Mouse (Mus musculus) midbrain, postnatal 0 days (tissue): Measurements from ENCODE around the gene Rgs3. TPM values are rescaled to one million over a fixed set of nuclear protein-coding genes. Genes with fewer than 3 reads are reported as not detected.
A peak's percentile ranks its signal among the peaks of the same experiment; 100 is the strongest.
"Not testable (repeated sequence)": the region's sequence is repeated elsewhere in the genome, so short reads cannot be mapped to it uniquely, and the experiment has no call there.

Source experiments
- ATAC-seq: fragments of 200-750 bp; cut with Nextera tagmentation; 2 replicates; pipeline ENCODE4 v1.8.0; 2017; ENCODE audit warnings: moderate number of reproducible peaks, mild to moderate bottlenecking, moderate TSS enrichment, moderate library complexity; ENCODE audit not compliant: low FRiP score
- DNase-seq: peaks from one replicate; pipeline ENCODE4 v3.0.0-alpha.2; 2015; ENCODE audit warnings: low spot score
- H3K27ac ChIP-seq: fragments of 300-500 bp; sonication (generic); 2 replicates; pipeline ENCODE4 v1.5.1; 2014; ENCODE audit warnings: low read depth, mild to moderate bottlenecking, low read length, mixed read lengths
- H3K27me3 ChIP-seq: fragments of 300-500 bp; sonication (generic); 2 replicates; pipeline ENCODE4 v1.6.1; 2014; ENCODE audit warnings: low read length, control low read depth, mixed read lengths; ENCODE audit not compliant: insufficient read depth
- H3K36me3 ChIP-seq: fragments of 300-500 bp; sonication (generic); 2 replicates; pipeline ENCODE4 v1.6.1; 2014; ENCODE audit warnings: low read length, control low read depth, mixed read lengths; ENCODE audit not compliant: insufficient read depth
- H3K4me1 ChIP-seq: fragments of 300-500 bp; sonication (generic); 2 replicates; pipeline ENCODE4 v1.6.1; 2014; ENCODE audit warnings: mild to moderate bottlenecking, control low read depth, antibody characterized with exemption, low read length, mixed read lengths; ENCODE audit not compliant: insufficient read depth
- H3K4me2 ChIP-seq: fragments of 300-500 bp; sonication (generic); 2 replicates; pipeline ENCODE4 v1.6.1; 2014; ENCODE audit warnings: low read depth, mild to moderate bottlenecking, low read length, mixed read lengths; ENCODE audit not compliant: poor library complexity, severe bottlenecking
- H3K4me3 ChIP-seq: fragments of 300-500 bp; sonication (generic); 2 replicates; pipeline ENCODE4 v1.5.1; 2014; ENCODE audit warnings: low read depth, mild to moderate bottlenecking, low read length, moderate library complexity
- H3K9ac ChIP-seq: fragments of 300-500 bp; sonication (generic); replicated peaks from 2 replicates; pipeline ENCODE4 v1.6.1; 2014; ENCODE audit warnings: mild to moderate bottlenecking, low read length, moderate library complexity, mixed read lengths; ENCODE audit not compliant: poor library complexity, severe bottlenecking
- H3K9me3 ChIP-seq: fragments of 300-500 bp; sonication (generic); 2 replicates; pipeline ENCODE4 v1.6.1; 2016; ENCODE audit warnings: low read length, control low read depth
- CTCF ChIP-seq: IDR thresholded peaks from 2 replicates; pipeline ENCODE4 v1.5.1; 2016; ENCODE audit warnings: antibody characterized with exemption, mild to moderate bottlenecking
- WGBS: fragments of 180-500 bp; shearing (Covaris S2); extraction: QIAGEN DNeasy Blood & Tissue Kit; methylation state at CpG from one replicate; pipeline ENCODE4 v1.1.7; 2014; 5-methylcytosine and 5-hydroxymethylcytosine counted together
- polyA plus RNA-seq: library from polyadenylated mRNA; unstranded; fragments of >200 nt; fragmentation: Nextera tagmentation; extraction: Ambion mirVana; gene quantifications from 2 replicates; pipeline ENCODE4 v1.2.1, GENCODE M21; 2015
- total RNA-seq: library from RNA; depleted of rRNA; stranded (reverse); fragments of >200 nt; gene quantifications from 2 replicates; pipeline ENCODE4 v1.2.3, GENCODE M21; 2014

Rgs3 gene
- total and polyA plus RNA-seq, 2 experiments from 2014 or later = 55.6 to 89.4 TPM

GRCm38 (mm10) chr4:62590878-62591277 is 31.2 kb downstream of the Rgs3 start:
- ATAC-seq (no peak), DNase-seq (no peak)
- Histone ChIP-seq H3K27me3 (no peaks in the 10 kb centered on the region), H3K4me3 (no peak overlapping the region), H3K36me3 (no peaks in the 10 kb centered on the region), H3K9ac (no peak overlapping the region), H3K27ac (no peak overlapping the region), H3K4me1 (no peaks in the 10 kb centered on the region), H3K4me2 (no peak overlapping the region), H3K9me3 (no peaks in the 10 kb centered on the region)
- no peak for TF ChIP-seq CTCF
- WGBS = 88% methylated on average over 1 of the region's 1 CpGs

DNA sequence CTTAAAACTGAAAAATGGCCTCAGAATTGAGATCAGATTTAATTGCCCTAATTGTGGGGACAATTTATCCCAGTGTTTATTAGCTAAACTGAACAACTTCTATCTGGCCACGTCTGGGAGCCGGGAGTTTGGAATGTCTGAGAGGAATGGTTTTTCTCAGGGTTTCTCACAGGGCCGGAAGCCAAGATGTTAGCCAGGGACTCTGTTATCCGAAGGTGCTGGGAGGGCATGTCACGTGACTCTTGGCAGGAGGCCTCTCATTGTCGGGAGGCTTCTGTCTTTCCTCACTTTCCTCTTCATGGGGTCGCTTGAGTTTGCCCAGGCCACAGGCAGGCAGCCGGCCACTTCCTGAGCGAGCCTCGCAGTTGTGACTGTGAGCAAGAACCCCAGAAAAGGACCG is 31.7 kb downstream of the Rgs3 start:
- Histone ChIP-seq H3K4me1 (no peaks in the 10 kb centered on the region), H3K4me3 (no peak overlapping the region), H3K9me3 (no peaks in the 10 kb centered on the region), H3K27me3 (no peaks in the 10 kb centered on the region), H3K36me3 (no peaks in the 10 kb centered on the region), H3K27ac (no peak overlapping the region), H3K9ac (no peak overlapping the region), H3K4me2 (no peak overlapping the region)
- 16% methylated on average over 11 of the region's 11 CpGs for WGBS
- ATAC-seq (no peak), DNase-seq (no peak)
- no peak for TF ChIP-seq CTCF

DNA sequence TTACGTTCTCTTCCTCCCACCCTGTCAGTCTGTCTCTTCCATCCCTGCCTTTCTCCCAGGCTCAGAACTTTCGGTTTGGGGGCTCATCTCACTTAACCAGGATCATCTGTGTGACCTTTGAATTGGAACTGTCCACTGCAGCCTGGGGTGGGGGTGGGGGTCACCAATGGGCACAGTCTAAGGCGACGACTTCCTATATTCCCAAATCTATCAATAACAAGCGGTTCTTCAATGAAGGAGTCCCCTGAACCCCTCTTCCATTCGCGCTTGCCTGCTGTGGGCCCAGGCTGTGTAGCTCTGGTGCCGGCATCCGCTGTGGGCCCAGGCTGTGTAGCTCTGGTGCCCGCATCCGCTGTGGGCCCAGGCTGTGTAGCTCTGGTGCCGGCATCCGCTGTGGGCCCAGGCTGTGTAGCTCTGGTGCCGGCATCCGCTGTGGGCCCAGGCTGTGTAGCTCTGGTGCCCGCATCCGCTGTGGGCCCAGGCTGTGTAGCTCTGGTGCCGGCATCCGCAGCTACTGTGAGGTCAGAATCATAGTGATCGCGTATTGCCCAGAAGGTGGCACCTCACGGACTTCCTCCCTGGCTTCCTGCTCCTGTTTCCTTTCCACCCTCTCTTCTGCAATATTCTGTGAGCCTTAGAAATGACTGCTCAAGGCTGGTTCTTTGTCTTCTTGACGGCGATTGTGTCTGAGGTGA is 34.0 kb downstream of the Rgs3 start:
- H3K9me3 ChIP-seq, H3K27ac ChIP-seq, ATAC-seq, H3K27me3 ChIP-seq, H3K4me2 ChIP-seq, H3K9ac ChIP-seq, H3K36me3 ChIP-seq, H3K4me1 ChIP-seq, DNase-seq, H3K4me3 ChIP-seq: not testable (repeated sequence)
- WGBS = 90% methylated on average over 24 of the region's 24 CpGs

GRCm38 (mm10) chr4:62594442-62594841 is 34.8 kb downstream of the Rgs3 start:
- Histone ChIP-seq H3K36me3 (no peaks in the 10 kb centered on the region), H3K9me3 (no peaks in the 10 kb centered on the region), H3K9ac (no peak overlapping the region), H3K27ac (no peak overlapping the region), H3K4me2 (no peak overlapping the region), H3K27me3 (no peaks in the 10 kb centered on the region), H3K4me1 (no peaks in the 10 kb centered on the region), H3K4me3 (no peak overlapping the region)
- DNase-seq (no peak), ATAC-seq (no peak)
- 34% methylated on average over 5 of the region's 5 CpGs for WGBS
- TF ChIP-seq CTCF = no peak

DNA sequence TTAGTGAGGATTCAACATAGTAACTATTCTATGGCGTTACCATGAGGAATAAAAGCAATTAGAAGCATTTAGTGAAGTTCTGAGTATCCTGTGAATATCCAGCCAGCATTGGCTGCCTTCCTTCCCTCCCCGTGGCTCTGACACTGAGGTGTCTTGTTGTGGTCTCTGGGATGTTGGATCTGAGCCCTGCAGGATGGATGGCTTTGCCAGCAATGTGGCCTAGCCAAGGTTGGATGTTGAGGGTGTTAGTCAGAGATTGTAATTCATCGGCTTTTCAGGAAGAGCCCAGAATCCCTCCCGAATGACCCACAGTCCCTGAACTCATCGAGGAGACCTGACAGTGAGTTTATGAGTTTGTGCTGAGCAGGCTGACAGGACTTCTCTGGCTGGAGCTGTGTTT is 36.4 kb downstream of the Rgs3 start:
- H3K4me2 ChIP-seq = no peak overlapping the region
- 67% methylated on average over 5 of the region's 5 CpGs for WGBS
- TF ChIP-seq CTCF = no peak
- H3K36me3 ChIP-seq = no peaks in the 10 kb centered on the region
- H3K4me3 ChIP-seq = no peak overlapping the region
- H3K27me3 ChIP-seq = no peaks in the 10 kb centered on the region
- ATAC-seq (no peak), DNase-seq (peak; percentile 67)
- no peaks in the 10 kb centered on the region for H3K9me3 ChIP-seq
- H3K4me1 ChIP-seq = no peaks in the 10 kb centered on the region
- no peak overlapping the region for H3K9ac ChIP-seq
- H3K27ac ChIP-seq = no peak overlapping the region

DNA sequence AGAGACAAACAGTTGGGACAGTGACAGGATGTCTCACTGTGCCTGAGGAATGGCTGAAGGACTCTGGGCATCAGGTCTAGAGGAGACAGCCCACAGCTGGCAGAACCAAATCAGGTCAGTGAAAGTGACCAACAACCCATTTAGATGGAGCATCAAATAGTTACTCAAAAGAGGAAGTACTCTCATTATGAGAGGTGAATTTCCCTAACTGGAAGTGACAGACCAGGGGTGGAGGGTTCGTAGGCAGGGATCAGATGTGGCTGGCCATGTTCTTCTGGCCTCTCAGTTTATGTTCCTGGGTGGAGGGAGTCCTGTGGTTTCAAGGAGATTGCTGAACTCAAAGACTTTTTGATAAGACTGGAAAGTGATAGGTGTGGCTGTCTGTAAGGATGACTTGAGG is 40.9 kb downstream of the Rgs3 start:
- H3K27me3 ChIP-seq = no peaks in the 10 kb centered on the region
- DNase-seq (no peak), ATAC-seq (no peak)
- TF ChIP-seq CTCF = no peak
- 97% methylated on average over 1 of the region's 1 CpGs for WGBS
- no peak overlapping the region for H3K4me2 ChIP-seq
- H3K36me3 ChIP-seq = no peaks in the 10 kb centered on the region
- no peaks in the 10 kb centered on the region for H3K9me3 ChIP-seq
- H3K4me3 ChIP-seq = no peak overlapping the region
- no peak overlapping the region for H3K27ac ChIP-seq
- no peaks in the 10 kb centered on the region for H3K4me1 ChIP-seq
- H3K9ac ChIP-seq = no peak overlapping the region
